Comparison of ENCODE assay signal across 19 mouse cellular contexts in the genomic region with DNA sequence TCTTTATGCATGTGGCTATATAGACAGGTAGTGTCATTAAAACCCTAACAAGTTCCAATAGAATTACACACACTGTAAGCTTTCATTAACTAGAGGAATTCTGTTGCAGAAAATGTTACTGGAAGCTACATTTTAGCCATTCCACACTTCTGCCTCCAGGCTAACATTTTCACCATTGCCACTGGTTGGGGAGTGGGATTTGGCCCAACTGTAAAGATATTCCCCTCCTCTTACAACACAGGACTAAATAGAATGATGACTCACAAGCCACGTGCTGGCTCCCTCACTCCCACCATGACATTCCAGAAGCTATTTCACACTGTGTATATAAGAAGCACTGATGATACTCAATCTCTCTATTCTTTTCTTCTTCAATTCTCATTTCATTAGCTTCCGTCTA. TPM values are rescaled to one million over a fixed set of nuclear protein-coding genes. Genes with fewer than 3 reads are reported as not detected.
A peak's percentile ranks its signal among the peaks of the same experiment; 100 is the strongest.
DNase-seq lines count a peak whose midpoint lies in the region; ATAC-seq and TF ChIP-seq lines count a peak whose summit lies in the region.
"Had no signal": no experiment of that assay in that cellular context is flagged by ENCODE, and none has a peak within 500 bp of the region (broad histone marks: within the 10 kb centered on the region; RNA-seq: fewer than 3 reads in every experiment).

No protein-coding gene starts in this region.

- H3K4me1 ChIP-seq in heart, postnatal 0 days (ENCODE audit: control insufficient read depth, insufficient read depth), result peaks cover 62% of the 10 kb centered on the region
- peaks cover 27% of the 10 kb centered on the region for H3K4me1 ChIP-seq in midbrain, embryonic 15.5 days
- peaks cover 37% of the 10 kb centered on the region for H3K4me1 ChIP-seq in midbrain, embryonic 13.5 days (replicated peaks)

- H3K9ac ChIP-seq in heart, postnatal 0 days (replicated peaks; ENCODE audit: low read depth, low read length), result no peak overlapping the region
- H3K9ac ChIP-seq in midbrain, embryonic 15.5 days, result no peak overlapping the region
- no peak overlapping the region for H3K9ac ChIP-seq in midbrain, embryonic 13.5 days (replicated peaks)
- H3K9ac ChIP-seq: forebrain, embryonic 15.5 days; neural tube, embryonic 12.5 days had no signal

- H3K27ac ChIP-seq in heart, postnatal 0 days (ENCODE audit: low read depth), result peak overlapping the region; percentile 47; the same call in 1 of the 2 replicates
- H3K27ac ChIP-seq in midbrain, embryonic 15.5 days, result no peak overlapping the region
- no peak overlapping the region for H3K27ac ChIP-seq in midbrain, embryonic 13.5 days
- H3K27ac ChIP-seq: forebrain, embryonic 15.5 days; hindbrain, embryonic 10.5 days; neural tube, embryonic 12.5 days had no signal

- no peak for TF ChIP-seq CTCF in heart, postnatal 0 days (IDR thresholded peaks at IDR 0.05; ENCODE audit: low read depth)

- WGBS in heart, postnatal 0 days, result 22% methylated on average over 2 of the region's 2 CpGs
- WGBS in midbrain, embryonic 15.5 days, result 65% methylated on average over 2 of the region's 2 CpGs
- 67% methylated on average over 2 of the region's 2 CpGs for WGBS in midbrain, embryonic 13.5 days

- no peaks in the 10 kb centered on the region for H3K9me3 ChIP-seq in heart, postnatal 0 days (replicated peaks; ENCODE audit: control insufficient read depth, low read length)
- H3K9me3 ChIP-seq in midbrain, embryonic 15.5 days, result no peaks in the 10 kb centered on the region
- no peaks in the 10 kb centered on the region for H3K9me3 ChIP-seq in midbrain, embryonic 13.5 days
- H3K9me3 ChIP-seq: forebrain, embryonic 15.5 days; hindbrain, embryonic 10.5 days; neural tube, embryonic 12.5 days had no signal

- H3K4me3 ChIP-seq in heart, postnatal 0 days (ENCODE audit: low read depth, low read length), result no peak overlapping the region
- H3K4me3 ChIP-seq in midbrain, embryonic 15.5 days, result no peak overlapping the region
- H3K4me3 ChIP-seq in midbrain, embryonic 13.5 days (replicated peaks), result no peak overlapping the region
- H3K4me3 ChIP-seq: forebrain, embryonic 15.5 days; hindbrain, embryonic 10.5 days; neural tube, embryonic 12.5 days had no signal

- no peaks in the 10 kb centered on the region for H3K27me3 ChIP-seq in heart, postnatal 0 days (ENCODE audit: control insufficient read depth, insufficient read depth, low read length)
- no peaks in the 10 kb centered on the region for H3K27me3 ChIP-seq in midbrain, embryonic 15.5 days (replicated peaks)
- no peaks in the 10 kb centered on the region for H3K27me3 ChIP-seq in midbrain, embryonic 13.5 days
- H3K27me3 ChIP-seq: CH12.LX; forebrain, embryonic 15.5 days; neural tube, embryonic 12.5 days had no signal

- ATAC-seq in frontal cortex, adult (ENCODE audit: low TSS enrichment), result peak; percentile 23; the same call in 1 of the 2 replicates
- ATAC-seq in heart, postnatal 0 days (ENCODE audit: insufficient read depth, low read depth), result 0 out of 2 replicates have a peak, but pooled peaks have one; percentile 49
- 0 out of 2 replicates have a peak, but pooled peaks have one; percentile 37 for ATAC-seq in midbrain, embryonic 15.5 days (replicated peaks)
- ATAC-seq in midbrain, embryonic 13.5 days, result no peak
- ATAC-seq: forebrain, embryonic 15.5 days had no signal

- H3K4me2 ChIP-seq in heart, postnatal 0 days (ENCODE audit: low read depth, low read length), result no peak overlapping the region
- H3K4me2 ChIP-seq in midbrain, embryonic 15.5 days, result no peak overlapping the region
- H3K4me2 ChIP-seq in midbrain, embryonic 13.5 days (replicated peaks), result no peak overlapping the region
- H3K4me2 ChIP-seq: forebrain, embryonic 15.5 days; neural tube, embryonic 12.5 days had no signal

- H3K36me3 ChIP-seq in heart, postnatal 0 days (replicated peaks; ENCODE audit: control insufficient read depth, insufficient read depth, low read length), result no peaks in the 10 kb centered on the region
- no peaks in the 10 kb centered on the region for H3K36me3 ChIP-seq in midbrain, embryonic 15.5 days (replicated peaks)
- no peaks in the 10 kb centered on the region for H3K36me3 ChIP-seq in midbrain, embryonic 13.5 days
- H3K36me3 ChIP-seq: forebrain, embryonic 15.5 days; hindbrain, embryonic 10.5 days; neural tube, embryonic 12.5 days had no signal

- no peak for TF ChIP-seq EP300 in heart, postnatal 0 days (IDR thresholded peaks at IDR 0.05; ENCODE audit: low read depth)

- DNase-seq in frontal cortex, postnatal 36 days (ENCODE audit: low spot score in 2 of 2), result no peak
- peak; percentile 66 for DNase-seq in heart, postnatal 0 days (ENCODE audit: low spot score)
- no peak for DNase-seq in heart, adult 18-20 months
- DNase-seq in yolk sac, embryonic 10.5 days (ENCODE audit: low spot score), result peak; percentile 24
- DNase-seq in cerebellum, postnatal 14 days, result no peak
- DNase-seq: cerebellum, adult 9-11 months; kidney, adult 18-20 months; kidney, postnatal 25 days; left cerebral cortex, postnatal 4 days; liver; lung, postnatal 10 days; thymus, postnatal 36 days had no signal

RNA-seq across cellular contexts. Expression of a gene that starts 7.2 kb away (rescaled TPM):
- total RNA-seq in heart, postnatal 0 days (2014; rRNA removed; ENCODE audit: low replicate concordance), result 193 and 208 TPM in 2 replicates
- 242 and 287 TPM in 2 replicates for polyA plus RNA-seq in heart, postnatal 0 days (2015; fragmentation: Nextera tagmentation; extraction: Ambion mirVana)
- 100 to 1,000 TPM; 106 to 107 TPM for total RNA-seq in heart, adult 18-20 months (2021)
- 224 and 228 TPM in 2 replicates for polyA plus RNA-seq in midbrain, embryonic 15.5 days (2015; fragmentation: Nextera tagmentation; extraction: Ambion mirVana)
- polyA plus RNA-seq in midbrain, embryonic 13.5 days (2015; fragmentation: Nextera tagmentation; extraction: Ambion mirVana), result 238 and 243 TPM in 2 replicates

Comparison
In these comparisons a context has a peak if more than half of its experiments do, and no peak if none do; other contexts are left out.
1. DNase-seq: peak in heart, postnatal 0 days (single experiment) and yolk sac, embryonic 10.5 days (single experiment); none in frontal cortex, postnatal 36 days (0 of 2), heart, adult 18-20 months (0 of 2) and cerebellum, postnatal 14 days (0 of 2).